Mouse (Mus musculus) CH12.LX (cell line): ENCODE data around the gene Skap1. TPM values are rescaled to one million over a fixed set of nuclear protein-coding genes. Genes with fewer than 3 reads are reported as not detected.
A peak's percentile ranks its signal among the peaks of the same experiment; 100 is the strongest.

ENCODE experiments used
- DNase-seq: peaks from one replicate; pipeline ENCODE4 v3.0.0-alpha.2; 2013; ENCODE audit errors: extremely low read depth
- H3K27ac ChIP-seq: 2 replicates; pipeline ENCODE4 v1.5.1; 2012; ENCODE audit warnings: low read depth, mild to moderate bottlenecking, control low read depth, moderate library complexity; ENCODE audit not compliant: insufficient read depth
- H3K27me3 ChIP-seq: replicated peaks from 2 replicates; pipeline ENCODE3; 2012; ENCODE audit warnings: inconsistent platforms
- H3K36me3 ChIP-seq, 2 experiments: replicated peaks in 1 of 2; 2 replicates each; pipeline versions ENCODE3 to v1.6.1; 2012; ENCODE audit warnings: inconsistent platforms in 1 of 2, low read length in 1 of 2, mild to moderate bottlenecking in 1 of 2, mixed read lengths in 1 of 2, moderate library complexity in 1 of 2; ENCODE audit not compliant: control insufficient read depth in 1 of 2, insufficient read depth in 1 of 2
- H3K4me1 ChIP-seq, 2 experiments: 2 replicates each; pipeline ENCODE4 v1.6.1; 2012; ENCODE audit warnings: inconsistent platforms in 1 of 2, moderate library complexity in 1 of 2; ENCODE audit not compliant: insufficient read depth in 2 of 2, control insufficient read depth in 1 of 2
- H3K4me2 ChIP-seq: 2 replicates; pipeline ENCODE4 v1.6.1; 2012; ENCODE audit warnings: low read depth, mild to moderate bottlenecking, control low read depth; ENCODE audit not compliant: poor library complexity, insufficient read depth, severe bottlenecking
- H3K4me3 ChIP-seq, 3 experiments: fragments of 150-350 bp in 1 of 3; sonication (generic) in 1 of 3; replicated peaks in 1 of 3; 2 replicates each; pipeline versions ENCODE3 to v1.5.1; 2011 to 2012; ENCODE audit warnings: low read depth in 2 of 3, low read length in 2 of 3, mild to moderate bottlenecking in 2 of 3, moderate library complexity in 2 of 3, control low read depth in 1 of 3, improper control_type of control experiment in 1 of 3, inconsistent platforms in 1 of 3, mixed read lengths in 1 of 3; ENCODE audit not compliant: poor library complexity in 1 of 3
- H3K79me2 ChIP-seq: replicated peaks from 2 replicates; pipeline ENCODE4 v1.6.1; 2012; ENCODE audit warnings: mild to moderate bottlenecking, moderate library complexity; ENCODE audit not compliant: control insufficient read depth, poor library complexity, insufficient read depth, severe bottlenecking; ENCODE audit errors: extremely low read depth
- H3K9ac ChIP-seq: 2 replicates; pipeline ENCODE4 v1.6.1; 2012; ENCODE audit warnings: low read depth, mild to moderate bottlenecking, control low read depth, moderate library complexity; ENCODE audit not compliant: insufficient read depth
- H3K9me3 ChIP-seq: replicated peaks from 2 replicates; pipeline ENCODE3; 2012; ENCODE audit warnings: low read length, inconsistent platforms, mixed read lengths
- BHLHE40 ChIP-seq: IDR thresholded peaks from 2 replicates; pipeline ENCODE4 v1.6.1; 2011; ENCODE audit warnings: mild to moderate bottlenecking, low read depth, low read length, improper control_type of control experiment
- CHD2 ChIP-seq: IDR thresholded peaks from 2 replicates; pipeline ENCODE4 v1.6.1; 2011; ENCODE audit warnings: low read length, improper control_type of control experiment
- CTCF ChIP-seq, 2 experiments: IDR thresholded peaks in 1 of 2; conservative IDR thresholded peaks in 1 of 2; 2 replicates each; pipeline ENCODE4 v1.5.1; 2011 to 2012; ENCODE audit warnings: low read depth in 2 of 2, low read length in 2 of 2, improper control_type of control experiment in 1 of 2, inconsistent platforms in 1 of 2, mild to moderate bottlenecking in 1 of 2, moderate library complexity in 1 of 2
- E2F4 ChIP-seq: IDR thresholded peaks from 2 replicates; pipeline ENCODE4 v1.6.1; 2011; ENCODE audit warnings: low read depth, low read length, improper control_type of control experiment; ENCODE audit not compliant: insufficient replicate concordance
- ETS1 ChIP-seq: conservative IDR thresholded peaks from 2 replicates; pipeline ENCODE4 v1.6.1; 2012; ENCODE audit warnings: low read depth, mild to moderate bottlenecking, inconsistent platforms, low read length, improper control_type of control experiment, moderate library complexity
- GABPA ChIP-seq: IDR thresholded peaks from 2 replicates; pipeline ENCODE4 v1.6.1; 2012; ENCODE audit warnings: low read depth, low read length, improper control_type of control experiment, inconsistent platforms; ENCODE audit not compliant: insufficient replicate concordance
- HCFC1 ChIP-seq: IDR thresholded peaks from 2 replicates; pipeline ENCODE4 v1.6.1; 2012; ENCODE audit warnings: low read depth, mild to moderate bottlenecking, inconsistent platforms, low read length, improper control_type of control experiment
- IRF4 ChIP-seq: IDR thresholded peaks from 2 replicates; pipeline ENCODE4 v1.6.1; 2014; ENCODE audit warnings: low read depth, mild to moderate bottlenecking, inconsistent platforms, low read length, improper control_type of control experiment
- JUND ChIP-seq: conservative IDR thresholded peaks from 2 replicates; pipeline ENCODE4 v1.6.1; 2011; ENCODE audit warnings: low read depth, low read length, improper control_type of control experiment
- MAFK ChIP-seq: IDR thresholded peaks from 2 replicates; pipeline ENCODE4 v1.6.1; 2011; ENCODE audit warnings: low read length, improper control_type of control experiment; ENCODE audit not compliant: insufficient replicate concordance
- MAX ChIP-seq: IDR thresholded peaks from 2 replicates; pipeline ENCODE4 v1.6.1; 2011; ENCODE audit warnings: low read length, improper control_type of control experiment
- MEF2A ChIP-seq: IDR thresholded peaks from 2 replicates; pipeline ENCODE4 v1.6.1; 2014; ENCODE audit warnings: low read depth, mild to moderate bottlenecking, inconsistent platforms, low read length, improper control_type of control experiment, borderline replicate concordance
- MXI1 ChIP-seq: IDR thresholded peaks from 2 replicates; pipeline ENCODE4 v1.6.1; 2011; ENCODE audit warnings: mild to moderate bottlenecking, low read depth, low read length, improper control_type of control experiment
- POLR2A ChIP-seq: IDR thresholded peaks from 2 replicates; pipeline ENCODE4 v1.6.1; 2011; ENCODE audit warnings: low read depth, mild to moderate bottlenecking, improper control_type of control experiment, low read length
- RAD21 ChIP-seq: IDR thresholded peaks from 2 replicates; pipeline ENCODE4 v1.6.1; 2011; ENCODE audit warnings: low read depth, mild to moderate bottlenecking, low read length, improper control_type of control experiment, moderate library complexity
- RCOR1 ChIP-seq: conservative IDR thresholded peaks from 2 replicates; pipeline ENCODE4 v1.6.1; 2012; ENCODE audit warnings: low read depth, mild to moderate bottlenecking, inconsistent platforms, low read length, improper control_type of control experiment
- SIN3A ChIP-seq: IDR thresholded peaks from 2 replicates; pipeline ENCODE4 v1.6.1; 2012; ENCODE audit warnings: low read length, improper control_type of control experiment, inconsistent platforms
- SMC3 ChIP-seq: IDR thresholded peaks from 2 replicates; pipeline ENCODE4 v1.6.1; 2011; ENCODE audit warnings: low read depth, low read length, improper control_type of control experiment
- USF1 ChIP-seq: IDR thresholded peaks from 2 replicates; pipeline ENCODE4 v1.6.1; 2014; ENCODE audit warnings: low read depth, mild to moderate bottlenecking, inconsistent platforms, low read length, improper control_type of control experiment
- ZC3H11A ChIP-seq: IDR thresholded peaks from 2 replicates; pipeline ENCODE4 v1.6.1; 2012; ENCODE audit warnings: low read depth, mild to moderate bottlenecking, inconsistent platforms, low read length, improper control_type of control experiment
- ZKSCAN1 ChIP-seq: IDR thresholded peaks from 2 replicates; pipeline ENCODE4 v1.6.1; 2012; ENCODE audit warnings: low read depth, inconsistent platforms, low read length, improper control_type of control experiment, borderline replicate concordance
- ZNF384 ChIP-seq: IDR thresholded peaks from 2 replicates; pipeline ENCODE4 v1.6.1; 2012; ENCODE audit warnings: low read depth, low read length, improper control_type of control experiment, inconsistent platforms
- dilution Hi-C: fragments of 300-500 bp; cut with MboI; formaldehyde crosslinking; loops from 2 replicates; pipeline ENCODE4 v1.14.3; 2020; ENCODE audit warnings: low sequenced_read_pairs; ENCODE audit not compliant: extremely low pct_unique_long_range_greater_than_20kb, extremely low pct_ligation_motif_present
- in situ Hi-C: fragments of 300-500 bp; cut with MboI; formaldehyde crosslinking; loops from 3 replicates; pipeline ENCODE4 v1.14.3; 2019; ENCODE audit warnings: low sequenced_read_pairs, low pct_ligation_motif_present, low pct_unique_long_range_greater_than_20kb, mixed read lengths
- polyA plus RNA-seq: library from polyadenylated mRNA; unstranded; fragments of >175 nt; gene quantifications from 2 replicates; pipeline ENCODE4 v1.2.1, GENCODE M21; 2012; ENCODE audit warnings: low read depth; ENCODE audit not compliant: insufficient read length
- total RNA-seq, 2 experiments: library from RNA; depleted of rRNA; stranded (reverse); fragments of 300-350 nt in 1 of 2; fragments of >200 nt in 1 of 2; gene quantifications; 2 replicates each; pipeline ENCODE4 v1.2.3; 2012 to 2014

Gene Skap1
- total and polyA plus RNA-seq, 3 experiments, result not detected

GRCm38 (mm10) chr11:96775665-96776064 lies 311.3 kb downstream of the Skap1 start (continued):
- TF ChIP-seq MEF2A, result peak; percentile 84
- TF ChIP-seq USF1, result no peak
- TF ChIP-seq HCFC1, result no peak; the same call in 1 of the 2 replicates
- TF ChIP-seq SIN3A, result peak; percentile 78
- TF ChIP-seq ZC3H11A, result no peak
- TF ChIP-seq RCOR1, result 0 out of 2 replicates have a peak, but pooled peaks have one; percentile 18
- TF ChIP-seq POLR2A, result peak; percentile 33

GRCm38 (mm10) chr11:96776068-96776467 lies 311.7 kb downstream of the Skap1 start:
- peak overlapping the region; percentile 88 for H3K27ac ChIP-seq
- peaks cover 24% of the 10 kb centered on the region for H3K79me2 ChIP-seq
- H3K4me3 ChIP-seq, result peak overlapping the region; percentile 74 to 82 (median 80)
- peaks cover 24 to 30% of the 10 kb centered on the region in 2 experiments for H3K36me3 ChIP-seq
- peaks cover 24 to 25% of the 10 kb centered on the region in 2 experiments for H3K4me1 ChIP-seq
- H3K9ac ChIP-seq, result peak overlapping the region; percentile 87
- no peak for DNase-seq
- no peaks in the 10 kb centered on the region for H3K27me3 ChIP-seq
- H3K4me2 ChIP-seq, result peak overlapping the region; percentile 93
- TF ChIP-seq POLR2A (peak; percentile 5; the same call in 1 of the 2 replicates), CHD2 (no peak), GABPA (no peak), ZKSCAN1 (no peak), IRF4 (peak; percentile 12; the same call in 1 of the 2 replicates), HCFC1 (no peak; the same call in 1 of the 2 replicates), MAFK (no peak), SMC3 (peak; percentile 43), ETS1 (peak; percentile 3; the same call in 1 of the 2 replicates), JUND (no peak), SIN3A (peak; percentile 17; the same call in 1 of the 2 replicates), CTCF (conservative IDR thresholded peaks at IDR 0.05 in 1 of 2, IDR thresholded peaks at IDR 0.05 in 1 of 2; ENCODE audit: low read depth in 2 of 2, low read length in 2 of 2) (peak in 1 of 2 experiments; percentile 79; a peak in 2 of 4 replicates), BHLHE40 (no peak), ZNF384 (no peak), MAX (no peak), RAD21 (peak; percentile 63), E2F4 (no peak), MXI1 (no peak)
- in situ Hi-C loops, result loop anchor here (5.0 kb wide), 1 partner anchor 76 kb away; no protein-coding TSS in a partner anchor
- dilution Hi-C loops, result no loop called here
- H3K9me3 ChIP-seq, result no peaks in the 10 kb centered on the region
